8 mouse cellular contexts compared by ENCODE assay signal in genomic region chr4:136199562-136200292, GRCm38 (mm10). TPM values are rescaled to one million over a fixed set of nuclear protein-coding genes. Genes with fewer than 3 reads are reported as not detected.
DNase-seq lines count a peak whose midpoint lies in the region; ATAC-seq and TF ChIP-seq lines count a peak whose summit lies in the region.

No protein-coding gene starts in this region.

- no peaks in the 10 kb centered on the region for H3K36me3 ChIP-seq in hindbrain, postnatal 0 days (ENCODE audit: insufficient read depth, low read length)

- no peak for ATAC-seq in hindbrain, postnatal 0 days
- peak; percentile 91 for ATAC-seq in megakaryocyte progenitor cell, adult 5-6 weeks (replicated peaks; ENCODE audit: poor library complexity)

- H3K4me1 ChIP-seq in hindbrain, postnatal 0 days (ENCODE audit: insufficient read depth, low read length) = no peaks in the 10 kb centered on the region

- no peaks in the 10 kb centered on the region for H3K9me3 ChIP-seq in hindbrain, postnatal 0 days (ENCODE audit: low read length)

- no peaks in the 10 kb centered on the region for H3K27me3 ChIP-seq in hindbrain, postnatal 0 days (ENCODE audit: insufficient read depth, low read length)

- peak; percentile 92 for TF ChIP-seq CTCF in hindbrain, postnatal 0 days (IDR thresholded peaks at IDR 0.05; ENCODE audit: low read depth)

- no peak overlapping the region for H3K4me3 ChIP-seq in hindbrain, postnatal 0 days (ENCODE audit: low read length)

- no peak overlapping the region for H3K9ac ChIP-seq in hindbrain, postnatal 0 days (replicated peaks; ENCODE audit: low read length)

- no peak overlapping the region for H3K4me2 ChIP-seq in hindbrain, postnatal 0 days (ENCODE audit: low read depth, low read length)

- 28% methylated on average over 9 of the region's 9 CpGs for WGBS in hindbrain, postnatal 0 days

- H3K27ac ChIP-seq in hindbrain, postnatal 0 days = no peak overlapping the region

- peak; percentile 53 to 61 for DNase-seq in heart, adult 18-20 months
- DNase-seq in heart, adult 9 months (ENCODE audit: low spot score in 2 of 2) = no peak
- DNase-seq in spleen, postnatal 36 days (ENCODE audit: low spot score in 2 of 2) = peak; percentile 24 to 44
- no peak for DNase-seq in spleen, adult 12 weeks (ENCODE audit: low spot score)
- DNase-seq in cerebellum, adult 8-10 months = peak; percentile 29
- peak; percentile 77 for DNase-seq in hindbrain, postnatal 0 days (ENCODE audit: low spot score)
- no peak for DNase-seq in urinary bladder, postnatal 4 days (ENCODE audit: low spot score in 2 of 2)

RNA-seq across cellular contexts. Expression of gene Asap3, which starts 6.4 kb away (rescaled TPM):
- total RNA-seq in heart, adult 18-20 months (2021) = 1 to 10 TPM; 7.6 to 9.1 TPM
- 9.1 and 10.5 TPM in 2 replicates for total RNA-seq in hindbrain, postnatal 0 days (2014; rRNA removed)
- 4.1 TPM in 2 replicates for polyA plus RNA-seq in hindbrain, postnatal 0 days (2015; fragmentation: Nextera tagmentation; extraction: Ambion mirVana)
- total RNA-seq in megakaryocyte progenitor cell, adult 5-6 weeks (2015) = not detected in 2 replicates
- not detected in 2 replicates for total RNA-seq in megakaryocyte progenitor cell, adult 5-6 weeks (2017)

RNA-seq across cellular contexts. Expression of gene E2f2, which starts 27.5 kb away (rescaled TPM):
- 1 to 10 TPM; 1.3 to 1.4 TPM for total RNA-seq in heart, adult 18-20 months (2021)
- 3.5 and 3.7 TPM in 2 replicates for total RNA-seq in hindbrain, postnatal 0 days (2014; rRNA removed)
- 2.3 and 2.4 TPM in 2 replicates for polyA plus RNA-seq in hindbrain, postnatal 0 days (2015; fragmentation: Nextera tagmentation; extraction: Ambion mirVana)
- 5.6 and 7.5 TPM in 2 replicates for total RNA-seq in megakaryocyte progenitor cell, adult 5-6 weeks (2015)
- 5.9 and 6.1 TPM in 2 replicates for total RNA-seq in megakaryocyte progenitor cell, adult 5-6 weeks (2017)

RNA-seq across cellular contexts. Expression of gene Tcea3, which starts 47.8 kb away (rescaled TPM):
- 100 to 1,000 TPM; 126 to 148 TPM for total RNA-seq in heart, adult 18-20 months (2021)
- 2.2 TPM in 1 of 2 replicates, not detected in the other for total RNA-seq in hindbrain, postnatal 0 days (2014; rRNA removed)
- polyA plus RNA-seq in hindbrain, postnatal 0 days (2015; fragmentation: Nextera tagmentation; extraction: Ambion mirVana) = 2.7 and 3.3 TPM in 2 replicates
- 0.10 TPM in 1 of 2 replicates, not detected in the other for total RNA-seq in megakaryocyte progenitor cell, adult 5-6 weeks (2015)
- 0.33 and 0.41 TPM in 2 replicates for total RNA-seq in megakaryocyte progenitor cell, adult 5-6 weeks (2017)

RNA-seq across cellular contexts. Expression of gene Id3, which starts 56.4 kb away (rescaled TPM):
- 10 to 100 TPM; 58.3 to 64.3 TPM for total RNA-seq in heart, adult 18-20 months (2021)
- total RNA-seq in hindbrain, postnatal 0 days (2014; rRNA removed) = 204 and 344 TPM in 2 replicates
- polyA plus RNA-seq in hindbrain, postnatal 0 days (2015; fragmentation: Nextera tagmentation; extraction: Ambion mirVana) = 253 and 254 TPM in 2 replicates
- total RNA-seq in megakaryocyte progenitor cell, adult 5-6 weeks (2015) = 0.44 and 1.4 TPM in 2 replicates
- total RNA-seq in megakaryocyte progenitor cell, adult 5-6 weeks (2017) = 1.0 and 2.4 TPM in 2 replicates

Comparison
In these comparisons a context has a peak if more than half of its experiments do, and no peak if none do; other contexts are left out.
1. DNase-seq: peak in heart, adult 18-20 months (2 of 2), spleen, postnatal 36 days (2 of 2), cerebellum, adult 8-10 months (single experiment) and hindbrain, postnatal 0 days (single experiment); none in heart, adult 9 months (0 of 2), spleen, adult 12 weeks (single experiment) and urinary bladder, postnatal 4 days (0 of 2).
2. RNA of gene Asap3, which starts 6.4 kb away (total RNA-seq): 9.1 to 10.5 TPM in hindbrain, postnatal 0 days and 7.6 to 9.1 TPM in heart, adult 18-20 months; not detected in megakaryocyte progenitor cell, adult 5-6 weeks; every median in the first group is over 4 times any median in the second.
3. RNA of gene Tcea3, which starts 47.8 kb away (total RNA-seq): 126 to 148 TPM in heart, adult 18-20 months; 2.2 TPM in hindbrain, postnatal 0 days and 0.10 to 0.41 TPM in megakaryocyte progenitor cell, adult 5-6 weeks; every median in the first group is over 10 times any median in the second.